Mouse (Mus musculus): ENCODE measurements at regions not wholly inside any gene's neighbourhood (a gene's known extent, or its start where the extent isn't known, plus 50 kb on each side); places are given as distances from the start of the nearest gene placed in this dataset.
"Not testable (repeated sequence)": the region's sequence is repeated elsewhere in the genome, so short reads cannot be mapped to it uniquely, and the experiment has no call there.

DNA sequence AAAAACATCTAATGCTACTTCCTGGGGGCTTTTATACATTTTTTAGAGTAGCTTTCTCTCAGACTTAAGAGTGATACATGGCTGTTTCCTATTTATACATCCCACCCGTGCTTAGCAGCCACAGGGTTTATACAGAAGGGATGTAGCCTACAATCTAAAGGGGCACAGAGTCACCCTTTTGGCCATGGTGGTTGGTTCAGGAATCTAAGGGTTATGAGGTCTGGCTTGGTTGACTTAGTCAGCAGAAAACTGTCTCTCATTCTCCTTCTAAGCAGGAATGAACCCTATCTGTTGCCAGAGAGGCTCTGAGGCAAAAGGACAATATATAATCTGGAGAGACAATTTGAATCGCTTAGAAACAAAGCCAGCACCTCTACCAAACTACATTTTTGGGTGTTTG lies 97.9 kb downstream of the Btg1 start:
- no peak overlapping the region for H3K4me3 ChIP-seq (ENCODE audit: insufficient read depth, low read depth, low read length)
- H3K27ac ChIP-seq (replicated peaks; ENCODE audit: low read depth, low read length), result no peak overlapping the region
- peaks cover 2% of the 10 kb centered on the region; the same call in 1 of the 2 replicates for H3K4me1 ChIP-seq (ENCODE audit: control insufficient read depth, insufficient read depth, insufficient read length, low read length)

DNA sequence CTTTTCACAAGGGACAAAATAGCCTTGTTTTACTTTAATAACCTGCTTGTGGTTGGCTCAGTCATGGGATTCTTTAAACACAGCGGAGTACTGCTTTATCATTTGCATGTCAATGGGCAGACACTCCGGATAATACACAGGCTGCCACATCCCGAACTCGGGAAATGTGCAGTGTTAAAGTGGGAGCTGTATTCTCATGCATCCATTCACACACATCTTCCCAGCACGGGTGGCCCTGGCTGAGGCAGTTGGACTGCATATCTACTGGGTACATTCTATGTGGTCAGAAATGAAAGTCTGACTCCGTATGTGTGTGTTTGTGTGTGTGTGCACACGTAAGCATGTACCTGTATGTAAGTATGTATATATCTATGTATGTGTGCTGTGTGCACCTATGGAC lies 100.5 kb downstream of the Btg1 start:
- no peaks in the 10 kb centered on the region for H3K4me1 ChIP-seq (ENCODE audit: control insufficient read depth, insufficient read depth, insufficient read length, low read length)
- H3K4me3 ChIP-seq (ENCODE audit: insufficient read depth, low read depth, low read length), result no peak overlapping the region
- H3K27ac ChIP-seq (replicated peaks; ENCODE audit: low read depth, low read length), result no peak overlapping the region

DNA sequence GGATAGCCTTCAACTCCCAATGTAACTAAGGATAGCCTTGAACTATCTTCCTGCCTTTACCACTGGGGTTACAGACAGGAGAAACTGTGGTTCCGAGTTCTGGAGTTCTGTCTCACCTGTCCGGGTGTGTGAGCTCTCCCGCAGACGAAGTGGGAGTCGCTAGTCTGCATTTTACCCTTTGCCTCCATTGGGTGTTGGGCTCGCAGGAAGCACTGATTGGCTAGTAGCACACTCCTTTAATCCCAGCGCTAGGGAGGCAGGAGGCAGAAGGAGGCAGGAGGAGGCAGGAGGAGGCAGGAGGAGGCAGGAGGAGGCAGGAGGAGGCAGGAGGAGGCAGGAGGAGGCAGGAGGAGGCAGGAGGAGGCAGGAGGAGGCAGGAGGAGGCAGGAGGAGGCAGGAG lies 101.9 kb downstream of the Btg1 start:
- H3K4me1 ChIP-seq (ENCODE audit: control insufficient read depth, insufficient read depth, insufficient read length, low read length); H3K27ac ChIP-seq (replicated peaks; ENCODE audit: low read depth, low read length); H3K4me3 ChIP-seq (ENCODE audit: insufficient read depth, low read depth, low read length): not testable (repeated sequence)

- Histone ChIP-seq H3K27ac (replicated peaks; ENCODE audit: low read depth, low read length) (no peak overlapping the region), H3K4me1 (ENCODE audit: control insufficient read depth, insufficient read depth, insufficient read length, low read length) (no peaks in the 10 kb centered on the region), H3K4me3 (ENCODE audit: insufficient read depth, low read depth, low read length) (no peak overlapping the region)
Observed at GRCm38 (mm10) chr10:96720281-96720711, 103.5 kb downstream of the Btg1 start.

- no peaks in the 10 kb centered on the region for H3K4me1 ChIP-seq (ENCODE audit: control insufficient read depth, insufficient read depth, insufficient read length, low read length)
- no peak overlapping the region for H3K27ac ChIP-seq (replicated peaks; ENCODE audit: low read depth, low read length)
- no peak overlapping the region for H3K4me3 ChIP-seq (ENCODE audit: insufficient read depth, low read depth, low read length)
Observed at GRCm38 (mm10) chr10:96720956-96721688, 104.3 kb downstream of the Btg1 start.

DNA sequence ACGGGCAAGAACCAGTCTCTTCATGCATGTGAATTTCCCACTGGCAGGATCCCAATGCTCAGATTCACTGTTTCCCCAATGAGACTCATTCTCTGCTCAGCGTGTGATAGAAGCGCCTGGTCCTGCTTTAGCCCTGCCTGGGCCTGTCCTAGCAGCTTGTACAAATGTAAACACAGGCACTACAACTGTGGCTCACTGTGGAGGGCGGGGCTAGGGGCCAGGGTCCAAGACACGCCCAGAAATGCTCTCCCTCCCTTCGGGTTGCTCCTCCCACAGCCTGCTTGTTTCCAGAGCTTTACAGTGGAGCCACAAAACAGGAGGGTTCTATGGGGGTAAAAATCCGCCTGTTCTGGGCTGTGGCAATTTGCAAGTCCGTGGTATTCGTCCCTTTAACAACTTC lies 105.7 kb downstream of the Btg1 start:
- H3K4me1 ChIP-seq (ENCODE audit: control insufficient read depth, insufficient read depth, insufficient read length, low read length), result no peaks in the 10 kb centered on the region
- H3K27ac ChIP-seq (replicated peaks; ENCODE audit: low read depth, low read length), result no peak overlapping the region
- H3K4me3 ChIP-seq (ENCODE audit: insufficient read depth, low read depth, low read length), result no peak overlapping the region

DNA sequence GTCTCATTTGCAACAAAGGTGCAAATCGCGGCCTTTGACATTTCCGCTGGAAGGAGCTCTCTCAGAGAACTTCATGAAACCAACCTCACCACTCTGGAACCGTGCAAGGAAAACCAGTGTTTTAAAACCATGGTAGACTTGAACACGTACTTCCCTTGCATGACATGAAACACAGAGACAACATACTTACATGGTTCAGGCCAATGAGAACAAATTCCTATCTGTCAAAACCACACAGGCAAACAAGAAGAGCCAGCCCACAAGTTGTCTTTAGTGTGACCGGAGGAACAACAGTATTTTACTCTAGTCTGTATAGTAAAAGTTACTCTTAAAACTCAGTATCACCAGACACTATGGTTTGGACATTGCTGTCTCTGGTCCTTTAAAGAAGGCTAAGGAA lies 106.3 kb downstream of the Btg1 start:
- Histone ChIP-seq H3K27ac (replicated peaks; ENCODE audit: low read depth, low read length) (no peak overlapping the region), H3K4me3 (ENCODE audit: insufficient read depth, low read depth, low read length) (no peak overlapping the region), H3K4me1 (ENCODE audit: control insufficient read depth, insufficient read depth, insufficient read length, low read length) (no peaks in the 10 kb centered on the region)

DNA sequence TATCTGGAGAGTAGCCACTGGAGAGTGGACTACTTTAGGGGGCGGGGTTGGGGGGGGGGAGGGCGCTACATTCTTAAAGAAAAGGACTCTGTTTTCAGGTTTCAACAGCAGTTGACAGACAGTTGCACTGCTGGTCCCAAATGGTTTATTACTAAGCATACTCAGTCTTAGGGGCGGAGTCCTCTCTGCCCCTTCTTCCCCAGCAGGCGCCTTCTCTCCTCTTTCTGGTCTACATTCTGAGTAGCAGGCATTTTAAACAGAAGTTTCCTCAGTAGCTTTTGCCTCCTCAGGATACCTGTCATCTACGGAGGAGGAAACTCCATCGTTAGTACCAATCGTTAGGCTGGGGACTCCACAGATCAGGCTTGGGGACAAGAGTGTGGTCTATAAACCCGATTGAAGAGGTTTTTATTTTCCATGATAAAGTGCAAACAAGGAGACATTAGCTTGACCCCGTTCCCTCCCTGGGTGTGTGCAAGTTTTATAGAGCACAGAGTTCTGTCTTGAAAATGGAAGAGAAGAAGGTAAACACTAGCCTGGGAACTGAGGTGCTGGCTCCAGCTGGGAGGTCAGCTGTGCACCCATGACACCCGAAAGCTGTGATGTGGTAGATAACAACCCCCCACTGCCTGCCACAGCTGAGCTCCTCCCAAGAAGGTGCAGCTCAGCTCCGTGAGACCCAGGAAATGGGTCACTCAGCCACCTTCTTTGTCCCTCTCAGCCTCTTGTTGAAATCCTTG lies 107.8 kb downstream of the Btg1 start:
- Histone ChIP-seq H3K27ac (replicated peaks; ENCODE audit: low read depth, low read length) (no peak overlapping the region), H3K4me1 (ENCODE audit: control insufficient read depth, insufficient read depth, insufficient read length, low read length) (no peaks in the 10 kb centered on the region), H3K4me3 (ENCODE audit: insufficient read depth, low read depth, low read length) (no peak overlapping the region)

DNA sequence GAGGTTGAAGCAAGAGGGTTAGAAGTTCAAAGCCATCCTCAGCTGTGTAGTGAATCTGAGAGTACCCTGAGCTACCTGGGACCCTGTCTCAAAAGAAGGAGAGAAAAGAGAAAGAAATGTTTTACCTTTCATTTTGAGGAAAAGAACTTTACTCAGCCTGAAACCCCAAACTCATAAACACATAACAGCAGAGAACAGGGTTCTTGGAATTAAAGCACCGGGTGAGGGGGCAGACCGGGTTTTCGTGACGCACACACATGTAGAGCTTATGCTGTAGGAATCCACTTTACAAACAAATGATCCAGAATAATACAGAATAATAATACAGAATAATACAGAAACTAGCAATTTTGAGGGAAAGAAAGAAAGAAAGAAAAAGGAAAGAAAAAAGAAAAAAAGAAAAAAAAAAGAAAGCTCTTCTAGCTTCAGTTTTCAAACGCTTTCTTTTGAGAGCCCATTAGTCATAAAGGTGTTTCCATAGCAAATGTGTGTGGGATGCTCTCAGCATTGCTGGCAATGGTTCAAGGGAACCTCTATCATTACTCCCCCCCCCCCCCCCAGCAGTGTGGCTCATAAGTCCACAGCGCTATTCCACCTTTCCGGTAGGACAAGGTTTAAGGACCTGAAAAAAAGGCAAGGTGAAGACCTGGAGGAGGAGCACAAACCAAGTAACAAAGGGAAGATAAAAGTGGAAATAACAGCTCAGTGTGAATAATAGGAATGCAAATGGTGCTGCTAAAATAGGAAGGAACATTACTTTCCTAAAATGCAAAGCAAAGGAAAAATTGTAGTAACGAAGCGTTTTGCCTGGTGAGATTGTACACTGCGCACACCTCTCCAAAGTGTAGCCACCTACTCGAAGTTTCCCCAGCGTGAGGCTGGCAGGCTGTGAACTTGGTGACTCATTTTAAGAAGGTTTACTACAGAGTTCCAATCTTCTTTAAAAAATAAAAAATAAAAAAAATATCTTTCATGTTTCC lies 110.3 kb downstream of the Btg1 start:
- H3K27ac ChIP-seq (replicated peaks; ENCODE audit: low read depth, low read length), result no peak overlapping the region
- H3K4me3 ChIP-seq (ENCODE audit: insufficient read depth, low read depth, low read length), result no peak overlapping the region

DNA sequence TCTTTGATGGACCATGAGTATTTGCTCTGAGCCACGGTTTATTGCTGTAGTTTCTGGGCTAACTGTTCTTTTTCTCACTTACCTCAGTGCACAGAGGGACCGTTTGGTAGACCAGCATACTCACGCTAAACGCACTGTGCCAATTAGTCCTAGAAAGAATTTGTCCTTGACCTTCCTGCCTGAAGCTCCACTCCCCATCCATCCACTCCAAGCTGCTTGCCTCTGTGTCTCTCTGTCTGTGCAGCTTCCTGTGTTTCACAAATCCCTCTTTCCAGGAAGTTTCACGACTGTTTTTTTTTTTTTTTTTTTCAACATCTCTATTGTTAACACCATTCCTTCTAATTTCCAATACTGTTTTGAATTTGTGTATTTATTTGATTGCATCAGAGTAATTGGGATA lies 116.8 kb downstream of the Btg1 start:
- Histone ChIP-seq H3K27ac (replicated peaks; ENCODE audit: low read depth, low read length) (no peak overlapping the region), H3K4me3 (ENCODE audit: insufficient read depth, low read depth, low read length) (no peak overlapping the region), H3K4me1 (ENCODE audit: control insufficient read depth, insufficient read depth, insufficient read length, low read length) (peaks cover 5% of the 10 kb centered on the region; the same call in 1 of the 2 replicates)

More for the DNA sequence above, 110.3 kb downstream of the Btg1 start:
- H3K4me1 ChIP-seq (ENCODE audit: control insufficient read depth, insufficient read depth, insufficient read length, low read length), result no peaks in the 10 kb centered on the region

GRCm38 (mm10) chr10:96735146-96735545 lies 118.3 kb downstream of the Btg1 start:
- no peak overlapping the region for H3K27ac ChIP-seq (replicated peaks; ENCODE audit: low read depth, low read length)
- no peak overlapping the region for H3K4me3 ChIP-seq (ENCODE audit: insufficient read depth, low read depth, low read length)
- H3K4me1 ChIP-seq (ENCODE audit: control insufficient read depth, insufficient read depth, insufficient read length, low read length), result peaks cover 5% of the 10 kb centered on the region; the same call in 1 of the 2 replicates

DNA sequence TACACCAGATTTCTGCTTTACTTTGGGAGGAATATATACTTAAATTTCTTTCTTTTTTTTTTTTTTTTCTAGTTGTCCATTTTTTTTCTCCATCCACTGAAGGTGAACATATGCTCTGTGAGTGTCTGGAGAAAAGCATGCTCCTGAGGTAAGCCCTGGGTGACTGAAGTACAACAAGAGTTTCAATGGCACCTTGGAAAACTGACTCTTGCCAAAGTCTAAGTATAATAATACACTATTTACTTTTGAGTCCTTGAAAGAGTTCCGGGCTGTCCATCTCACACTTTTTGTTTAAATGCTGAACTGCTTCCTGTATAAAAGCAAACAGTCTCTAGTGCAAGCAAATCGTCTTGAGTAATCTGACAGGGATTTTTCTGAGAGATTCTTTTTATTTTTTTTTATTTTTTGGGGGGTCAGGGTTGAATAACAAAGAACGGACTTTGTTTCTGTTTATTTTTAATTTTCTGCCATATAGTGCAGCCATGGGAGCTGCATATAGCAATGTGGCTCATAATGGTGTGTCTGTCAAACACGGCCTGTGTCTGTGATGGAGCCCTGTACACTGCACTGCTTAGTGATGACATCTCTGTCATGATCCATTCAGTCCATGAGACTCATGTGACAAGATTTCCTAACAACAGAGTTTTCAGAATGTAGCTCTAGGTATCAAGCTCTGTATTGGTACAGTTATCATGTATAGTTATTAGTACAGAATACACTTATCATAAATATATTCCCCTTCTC lies 119.3 kb downstream of the Btg1 start:
- Histone ChIP-seq H3K4me3 (ENCODE audit: insufficient read depth, low read depth, low read length) (no peak overlapping the region), H3K27ac (replicated peaks; ENCODE audit: low read depth, low read length) (no peak overlapping the region), H3K4me1 (ENCODE audit: control insufficient read depth, insufficient read depth, insufficient read length, low read length) (peaks cover 5% of the 10 kb centered on the region; the same call in 1 of the 2 replicates)

- peaks cover 5% of the 10 kb centered on the region; the same call in 1 of the 2 replicates for H3K4me1 ChIP-seq (ENCODE audit: control insufficient read depth, insufficient read depth, insufficient read length, low read length)
Observed at GRCm38 (mm10) chr10:96737972-96738371, 121.2 kb downstream of the Btg1 start.

GRCm38 (mm10) chr10:96738606-96739005 lies 121.8 kb downstream of the Btg1 start:
- Histone ChIP-seq H3K4me1 (ENCODE audit: control insufficient read depth, insufficient read depth, insufficient read length, low read length) (peaks cover 5% of the 10 kb centered on the region; the same call in 1 of the 2 replicates), H3K27ac (replicated peaks; ENCODE audit: low read depth, low read length) (no peak overlapping the region), H3K4me3 (ENCODE audit: insufficient read depth, low read depth, low read length) (no peak overlapping the region)

More at GRCm38 (mm10) chr10:96737972-96738371, 121.2 kb downstream of the Btg1 start:
- no peak overlapping the region for H3K4me3 ChIP-seq (ENCODE audit: insufficient read depth, low read depth, low read length)
- H3K27ac ChIP-seq (replicated peaks; ENCODE audit: low read depth, low read length), result no peak overlapping the region

Data from brown adipose tissue, adult 24 weeks (tissue).